Mouse (Mus musculus) right cerebral cortex, postnatal 10 days (tissue): ENCODE measurements around the gene Gp9.

Experiments used
- DNase-seq, 2 experiments: peaks; one replicate each; pipeline ENCODE4 v3.0.0; 2021; ENCODE audit warnings: low spot score in 2 of 2

Gp9 gene

GRCm38 (mm10) chr6:87777842-87778241 is at the start of gene Gp9:
Gene Gp9, plus strand, starts transcription at chr6:87778072.
- DNase-seq: no peak

- DNase-seq: no peak
Measured at GRCm38 (mm10) chr6:87728102-87728501, 49.8 kb upstream of the Gp9 start.

- no peak for DNase-seq
Measured at GRCm38 (mm10) chr6:87730141-87730540, 47.7 kb upstream of the Gp9 start.

DNA sequence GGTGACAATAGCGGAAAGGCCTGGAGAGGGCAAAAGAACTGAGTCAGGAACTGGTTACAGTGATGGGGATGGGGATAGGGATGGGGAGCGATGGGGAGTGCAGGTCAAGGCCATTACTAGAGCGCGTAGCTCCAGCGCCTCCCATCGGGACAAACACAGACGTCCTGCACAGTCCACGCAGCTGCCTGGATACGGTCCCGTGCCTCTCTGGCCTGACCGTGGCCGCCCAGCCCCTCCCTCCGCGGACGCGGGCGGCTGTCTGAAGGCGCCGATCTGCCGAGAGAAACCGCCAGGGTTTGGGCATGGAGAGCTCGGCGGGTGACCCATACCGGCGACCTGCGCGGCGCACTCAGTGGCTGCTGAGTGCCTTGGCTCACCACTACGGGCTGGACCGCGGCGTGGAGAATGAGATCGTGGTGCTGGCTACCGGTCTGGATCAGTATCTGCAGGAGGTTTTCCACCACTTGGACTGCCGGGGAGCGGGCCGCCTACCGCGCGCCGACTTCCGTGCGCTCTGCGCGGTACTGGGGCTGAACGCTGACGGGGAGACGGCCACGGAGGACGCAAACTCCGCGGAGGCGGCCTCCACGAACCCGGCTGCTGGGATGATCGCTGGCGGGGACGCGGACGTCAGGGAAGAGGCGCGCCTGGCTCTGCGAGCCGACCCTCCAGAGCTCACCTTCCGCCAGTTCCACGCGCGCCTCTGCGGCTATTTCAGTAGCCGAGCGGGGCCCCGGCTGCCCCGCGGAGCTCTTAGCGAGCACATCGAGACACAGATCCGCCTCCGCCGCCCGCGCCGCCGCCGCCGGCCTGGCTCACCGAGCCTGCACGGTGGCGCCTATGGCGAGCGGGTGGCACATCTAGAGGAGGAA is 47.0 kb upstream of the Gp9 start, which contains the start of gene Efcc1:
TSS of gene Efcc1 (plus strand) at position 279 of the 872 bp plus-strand sequence.
- DNase-seq: peak; percentile 51 to 60

- DNase-seq: no peak
Measured at GRCm38 (mm10) chr6:87731463-87732095, 46.3 kb upstream of the Gp9 start.

DNA sequence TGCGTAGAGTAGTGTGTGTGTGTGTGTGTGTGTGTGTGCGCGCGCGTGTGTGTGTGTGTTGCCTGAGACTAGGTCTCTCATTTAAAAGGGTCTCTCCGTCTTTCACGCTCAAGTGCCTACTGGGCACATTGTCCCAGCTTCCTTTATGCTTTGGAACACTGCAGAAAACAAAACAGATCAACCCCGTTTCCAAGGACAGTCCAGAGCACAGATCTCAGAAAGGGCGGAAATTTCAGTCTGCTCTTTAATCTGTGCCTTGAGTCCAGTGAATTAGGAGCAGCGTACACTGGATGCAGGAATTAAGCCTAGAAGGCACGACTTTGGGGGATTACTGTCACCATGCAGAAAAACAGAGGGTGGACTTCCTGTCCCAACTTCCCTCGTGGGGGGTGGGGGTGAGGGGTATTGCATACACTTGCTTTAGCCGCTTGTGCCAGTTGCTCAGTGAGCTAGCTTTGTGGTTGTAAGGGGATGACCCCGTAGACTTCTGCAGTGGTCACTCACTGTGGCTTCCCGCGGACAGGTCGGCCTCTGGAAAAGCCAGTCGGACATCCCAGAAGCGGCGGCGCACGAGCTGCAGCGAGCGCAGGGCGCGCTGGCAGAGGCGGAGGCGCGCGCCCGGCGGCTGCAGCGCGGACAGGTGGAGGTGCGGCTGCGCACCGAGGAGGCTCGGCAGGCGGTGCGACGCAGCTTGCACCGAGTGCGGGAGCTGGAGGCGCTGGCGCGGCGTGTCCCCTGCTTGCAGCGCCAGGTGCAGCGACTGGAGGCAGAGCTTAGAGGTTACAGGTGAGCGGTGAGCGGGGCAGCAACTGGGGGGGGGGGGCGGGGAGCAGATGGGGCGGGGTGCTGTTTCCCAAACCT is 45.5 kb upstream of the Gp9 start:
- peak; percentile 42 to 50 for DNase-seq

DNA sequence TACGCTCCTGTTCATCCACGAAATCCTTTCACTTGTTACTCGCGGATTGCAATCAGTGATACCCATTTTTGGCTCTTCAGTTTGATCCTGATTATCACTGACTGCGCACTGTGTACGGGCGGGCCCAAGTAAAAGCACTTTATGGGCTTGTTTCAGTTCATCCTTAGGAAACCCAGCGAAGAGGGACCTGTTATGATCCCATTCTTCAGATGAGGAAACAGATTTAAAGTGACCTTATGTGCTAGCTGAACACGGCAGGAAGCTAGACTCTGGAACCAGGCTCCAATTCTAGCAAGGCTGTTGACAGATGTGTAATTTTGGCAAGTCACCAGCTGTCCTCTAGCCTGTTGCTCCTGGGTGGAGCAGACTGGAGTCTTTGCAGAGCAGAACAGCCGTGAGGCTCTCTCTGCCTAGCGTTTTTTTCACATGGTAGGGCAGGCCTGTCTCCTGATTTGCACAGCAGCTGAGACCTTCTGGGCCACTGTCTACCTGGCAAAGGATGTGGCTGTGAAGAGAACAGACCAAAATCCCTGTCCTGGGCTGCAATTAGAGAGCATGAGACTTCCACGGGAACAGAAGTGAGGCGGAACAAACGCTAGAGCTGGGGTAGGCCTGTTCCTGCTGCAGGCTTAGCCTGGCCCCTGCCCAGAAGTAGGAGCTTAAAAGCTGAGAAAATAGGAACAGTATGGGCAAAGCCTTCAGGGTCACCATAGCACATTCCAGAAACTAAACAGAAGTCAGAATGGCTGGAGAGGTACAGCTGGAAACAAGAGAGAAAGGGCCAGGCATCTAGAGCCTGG is 44.5 kb upstream of the Gp9 start:
- DNase-seq: no peak

GRCm38 (mm10) chr6:87734136-87734535 is 43.7 kb upstream of the Gp9 start:
- DNase-seq: no peak

- DNase-seq: no peak
Measured at GRCm38 (mm10) chr6:87736923-87737322, 40.9 kb upstream of the Gp9 start.

- no peak for DNase-seq
Measured at GRCm38 (mm10) chr6:87737921-87738626, 39.8 kb upstream of the Gp9 start.

DNA sequence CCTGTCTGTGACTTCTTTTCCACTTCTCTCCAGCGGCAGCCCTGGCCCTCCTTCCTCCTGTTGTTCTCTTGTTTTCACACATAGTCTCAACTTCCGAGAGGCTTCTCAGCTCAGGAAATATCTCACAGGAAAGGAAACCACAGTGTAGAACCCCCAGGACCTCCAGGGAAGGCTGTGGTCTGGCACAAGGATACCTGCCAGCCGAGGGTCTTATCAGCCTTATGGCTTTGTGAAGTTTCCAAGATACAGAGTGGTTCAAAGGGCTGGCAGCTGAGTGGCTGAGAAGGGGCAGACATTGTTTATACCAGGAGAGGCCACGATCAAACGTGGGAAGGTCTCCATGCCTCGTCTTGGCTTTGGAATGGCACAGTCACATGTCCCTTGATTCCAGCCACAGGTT is 38.0 kb upstream of the Gp9 start:
- DNase-seq: no peak

DNA sequence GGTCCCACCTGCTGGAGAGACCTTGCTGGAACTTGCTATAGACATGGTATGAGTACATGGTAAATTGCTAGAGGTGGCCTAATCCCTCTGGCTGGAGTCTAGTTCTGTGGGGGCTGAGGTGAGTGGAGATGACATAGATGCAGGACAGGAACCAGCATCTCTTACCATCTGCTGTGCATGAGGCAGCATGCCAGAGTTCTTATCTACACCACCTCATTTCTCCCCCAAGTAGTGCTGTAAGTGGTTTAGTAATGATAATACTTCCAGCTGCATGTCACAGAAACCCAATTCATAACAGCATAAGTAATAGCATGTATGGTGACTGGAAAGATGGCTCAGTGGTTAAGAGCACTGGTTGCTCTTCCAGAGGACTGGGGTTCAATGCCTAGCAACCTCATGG is 37.4 kb upstream of the Gp9 start:
- DNase-seq: no peak

DNA sequence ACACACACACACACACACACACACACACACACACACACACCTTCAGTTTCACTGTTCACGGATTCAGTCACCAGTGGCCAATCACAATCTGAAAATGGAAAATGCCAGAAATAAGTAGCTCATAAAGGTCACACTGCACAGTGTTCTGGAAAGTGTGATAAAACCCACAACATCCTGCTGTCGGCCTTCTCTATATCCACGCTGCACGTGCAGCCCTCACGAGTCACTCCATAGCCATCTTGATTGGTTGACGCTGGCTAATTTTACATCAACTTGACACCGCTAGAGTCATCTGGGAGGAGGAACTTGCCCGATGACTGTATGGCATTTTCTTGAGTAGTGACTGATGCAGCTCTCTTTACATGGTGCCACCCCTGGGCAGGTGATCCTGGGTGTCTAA is 35.9 kb upstream of the Gp9 start:
- DNase-seq: no peak

DNA sequence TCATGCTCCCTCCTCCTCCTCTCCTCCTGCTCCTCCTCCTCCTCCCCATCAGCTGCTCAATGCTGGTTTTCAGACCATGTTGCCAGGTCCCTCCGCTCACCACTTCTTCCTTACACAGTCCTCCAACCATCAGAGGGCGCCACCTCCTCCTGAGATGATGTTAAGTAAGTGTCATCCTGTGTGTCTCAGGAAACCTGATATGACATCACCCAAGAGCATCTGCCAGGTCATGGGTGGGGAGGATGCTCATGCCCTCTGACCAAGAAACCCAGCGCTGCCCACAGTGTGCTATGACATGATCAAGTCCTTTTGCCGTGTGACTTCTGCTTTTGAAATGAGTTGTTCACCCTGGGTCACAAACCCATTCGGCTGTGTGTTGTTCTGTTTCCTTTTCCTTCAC is 35.1 kb upstream of the Gp9 start:
- no peak for DNase-seq

DNA sequence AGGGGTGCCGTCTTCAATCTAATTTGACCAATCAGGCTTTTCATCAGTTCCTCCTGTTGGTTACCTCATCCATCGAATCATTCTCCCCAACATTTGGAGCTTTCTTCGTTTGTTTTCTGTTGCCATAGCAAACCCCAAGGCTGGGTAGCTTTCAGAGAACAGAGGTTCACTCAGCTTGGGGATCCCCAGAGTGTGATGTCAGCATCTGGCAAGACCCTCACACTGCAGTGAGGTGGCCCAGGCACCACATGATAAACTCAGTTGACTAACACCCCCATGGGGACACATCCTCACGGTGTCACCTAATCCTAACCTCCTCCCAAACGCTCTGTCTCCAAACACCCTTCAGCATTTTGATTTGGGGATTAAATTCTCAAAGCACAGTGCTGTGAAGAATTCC is 34.6 kb upstream of the Gp9 start:
- no peak for DNase-seq

DNA sequence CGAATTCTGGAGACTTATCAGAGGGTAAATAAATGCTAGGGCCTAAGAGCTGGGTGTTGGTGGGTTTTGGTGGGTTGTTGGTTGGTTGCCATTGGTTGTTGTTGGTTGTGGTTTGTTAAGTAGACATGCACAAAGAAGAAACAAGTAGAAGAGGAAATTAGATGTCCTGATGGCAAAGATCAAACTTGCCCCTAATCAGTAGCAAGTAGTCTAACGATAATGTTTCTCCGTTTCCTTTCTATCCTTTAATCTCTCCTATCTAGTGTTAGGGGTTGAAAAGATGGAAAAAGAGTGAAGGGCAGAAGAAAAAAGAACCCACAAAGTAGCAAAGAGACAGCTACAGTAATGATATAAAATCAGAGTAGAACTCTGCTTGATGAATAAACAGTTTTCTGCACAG is 33.2 kb upstream of the Gp9 start:
- DNase-seq: no peak

DNA sequence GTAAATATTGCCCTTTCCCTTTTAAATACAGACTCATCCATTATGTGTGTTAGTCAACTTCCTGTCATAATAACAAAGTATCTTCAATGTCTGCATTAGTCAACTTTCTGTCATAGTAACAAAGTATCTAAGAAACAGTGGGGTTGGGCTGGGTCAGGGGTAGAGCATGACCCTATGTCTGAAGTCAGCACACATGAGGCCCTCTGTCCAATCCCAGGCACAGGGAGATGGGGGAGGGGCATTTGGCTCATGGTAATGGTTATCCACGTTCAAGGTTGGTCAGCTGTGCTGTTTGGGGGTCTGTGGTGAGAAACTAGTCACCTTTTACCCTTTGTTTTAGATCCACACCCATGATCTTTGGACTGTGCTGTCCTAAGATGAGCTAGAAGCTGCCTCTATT is 32.6 kb upstream of the Gp9 start:
- no peak for DNase-seq

- no peak for DNase-seq
Measured at GRCm38 (mm10) chr6:87746059-87746458, 31.8 kb upstream of the Gp9 start.

DNA sequence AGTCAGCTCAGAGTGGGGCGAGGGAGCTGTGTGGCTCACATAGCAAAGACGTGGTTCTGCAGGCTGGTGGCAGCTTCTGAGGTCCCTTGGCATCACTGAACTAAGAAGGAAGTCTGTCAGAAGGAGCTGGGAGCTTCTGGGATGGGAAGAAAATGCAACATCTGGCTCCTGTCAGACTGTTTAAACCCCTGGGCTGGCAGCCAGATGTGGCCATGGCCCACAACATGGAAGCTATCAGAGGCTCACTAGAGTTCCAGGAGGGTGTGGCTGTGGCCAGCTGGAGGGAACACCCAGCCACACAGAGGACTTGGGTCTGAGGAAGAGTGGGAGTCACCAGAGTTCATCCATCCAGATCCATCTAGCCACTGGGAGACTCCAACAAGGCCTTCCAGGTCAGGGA is 31.0 kb upstream of the Gp9 start:
- no peak for DNase-seq

GRCm38 (mm10) chr6:87748078-87748477 is 29.8 kb upstream of the Gp9 start:
- no peak for DNase-seq

DNA sequence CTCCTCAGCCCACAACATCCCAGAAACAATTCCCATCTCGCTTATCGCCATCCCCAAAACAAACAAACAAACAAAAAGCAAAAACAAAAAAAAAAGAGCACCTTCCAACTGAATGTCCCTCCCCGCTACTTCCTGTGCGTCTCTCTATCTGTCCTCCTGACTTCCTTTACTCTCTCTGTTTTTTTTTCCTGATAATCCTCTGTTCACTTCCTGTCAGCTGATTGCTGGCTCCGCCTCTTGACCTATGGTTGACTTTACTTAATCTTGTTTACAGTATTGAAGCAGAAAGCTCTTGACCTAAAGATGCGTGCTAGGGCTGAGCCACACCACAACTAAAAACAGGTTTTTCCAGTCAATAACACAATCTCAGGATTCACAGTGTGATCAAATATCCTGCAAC is 29.3 kb upstream of the Gp9 start:
- DNase-seq: no peak
